Mouse (Mus musculus): Measurements from ENCODE around the gene Uvrag.

Uvrag gene

DNA sequence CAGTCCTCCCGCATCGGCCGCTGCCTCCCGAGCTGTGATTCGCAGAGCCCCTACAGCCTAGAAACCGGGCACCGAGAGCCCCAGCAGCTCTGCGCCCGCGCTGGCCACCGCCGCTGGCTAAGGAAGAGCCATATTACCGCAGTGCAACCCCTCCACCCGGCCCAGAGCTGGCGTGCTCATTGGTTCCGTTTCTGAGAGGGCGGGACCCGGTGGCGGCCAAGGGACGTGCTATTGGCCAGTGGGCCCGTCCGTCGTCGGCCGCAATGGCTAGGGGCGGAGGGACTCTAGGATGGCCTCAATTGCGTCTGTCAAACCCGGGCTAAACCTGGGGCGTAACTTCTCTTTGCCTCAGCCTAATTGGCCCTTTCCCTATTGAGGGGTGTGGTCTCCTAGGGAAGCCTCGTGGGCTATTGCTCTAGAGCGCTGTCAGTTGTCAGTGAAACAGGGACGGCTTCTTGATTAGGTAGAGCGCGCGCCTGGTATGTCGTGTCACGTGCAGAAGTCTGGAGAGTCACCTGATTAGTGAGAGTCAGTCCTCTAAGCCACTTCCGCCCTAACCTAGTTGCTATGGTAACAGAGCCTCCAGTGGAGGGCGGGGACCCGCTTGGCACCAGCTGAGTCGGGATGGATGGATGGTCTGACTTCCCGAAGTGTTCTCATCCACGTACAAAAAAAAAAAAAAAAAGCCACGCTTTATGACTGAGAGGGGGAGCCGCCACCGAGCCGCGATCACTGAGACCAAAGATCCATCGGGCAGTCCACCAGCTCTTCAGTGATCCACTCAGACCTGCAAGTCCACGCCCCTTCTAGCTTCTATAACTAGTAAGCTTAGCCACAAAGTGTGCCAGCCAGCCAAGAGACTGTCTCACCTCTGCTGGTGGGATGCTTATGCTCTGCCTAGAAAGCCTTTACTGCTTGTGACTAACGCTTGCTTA is at the start of gene Uvrag:
TSS of gene Uvrag (minus strand) at position 158 of the 935 bp plus-strand sequence.
- DNase-seq (ENCODE audit: low spot score), result peak; percentile 97

DNA sequence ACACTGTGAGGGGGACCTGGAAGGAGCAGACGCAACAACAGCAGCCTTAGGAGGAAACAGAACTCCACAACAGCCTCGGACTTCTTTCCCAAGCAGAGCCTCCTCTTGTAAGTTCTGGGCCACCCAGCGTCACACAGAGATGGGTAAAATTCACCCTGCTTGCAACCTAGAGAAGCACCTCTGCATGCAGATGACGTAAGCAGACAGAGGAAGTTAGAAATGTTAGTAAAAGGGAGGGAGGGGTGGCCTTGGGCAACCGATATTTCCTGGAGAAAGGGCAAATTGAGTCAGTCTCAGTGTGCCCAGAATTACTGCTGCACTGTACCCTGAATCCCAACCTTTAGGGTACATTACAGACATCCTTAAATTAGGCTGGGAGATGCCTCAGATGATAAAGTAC is 48.9 kb upstream of the Uvrag start:
- DNase-seq (ENCODE audit: low spot score), result no peak

DNA sequence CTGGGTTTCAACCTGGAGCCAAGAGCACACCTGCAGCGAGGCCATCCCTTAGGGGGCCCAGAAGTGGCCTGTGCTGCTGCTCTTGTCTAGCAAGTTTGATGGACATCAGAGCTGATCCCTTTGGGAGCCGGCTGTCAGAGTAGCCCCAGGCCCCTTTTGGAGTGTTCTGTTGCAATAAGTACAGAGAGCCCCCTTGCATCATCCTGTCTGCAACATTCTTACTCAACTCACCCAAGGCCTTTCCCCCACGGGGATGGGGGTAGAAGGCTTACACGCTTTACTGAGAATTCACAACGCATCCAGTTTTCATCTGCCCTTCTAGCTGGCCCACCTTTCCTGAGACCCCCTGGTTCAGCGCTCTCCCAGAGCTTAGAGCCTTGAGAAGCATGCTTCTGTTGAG is 47.7 kb upstream of the Uvrag start:
- no peak for DNase-seq (ENCODE audit: low spot score)

DNA sequence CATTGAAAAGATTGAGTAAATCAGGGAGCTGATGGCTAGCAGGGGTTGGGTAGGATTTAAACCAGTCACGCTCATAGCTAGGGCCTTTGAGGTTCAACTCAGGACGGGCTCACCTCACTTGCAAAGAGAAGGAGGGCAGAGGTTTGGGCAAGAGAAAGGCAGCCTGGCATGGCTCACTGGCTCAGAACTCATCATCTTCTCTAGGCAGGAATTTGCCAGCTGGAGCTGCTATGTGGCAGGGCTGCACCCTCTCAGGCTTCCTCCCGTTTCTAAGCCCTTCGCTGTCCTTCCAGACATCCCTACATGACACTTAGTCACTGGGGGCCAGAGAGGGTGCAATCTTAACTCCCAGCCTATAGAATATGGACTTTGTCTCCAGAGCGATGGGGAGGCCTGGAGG is 46.5 kb upstream of the Uvrag start:
- DNase-seq (ENCODE audit: low spot score), result no peak

DNA sequence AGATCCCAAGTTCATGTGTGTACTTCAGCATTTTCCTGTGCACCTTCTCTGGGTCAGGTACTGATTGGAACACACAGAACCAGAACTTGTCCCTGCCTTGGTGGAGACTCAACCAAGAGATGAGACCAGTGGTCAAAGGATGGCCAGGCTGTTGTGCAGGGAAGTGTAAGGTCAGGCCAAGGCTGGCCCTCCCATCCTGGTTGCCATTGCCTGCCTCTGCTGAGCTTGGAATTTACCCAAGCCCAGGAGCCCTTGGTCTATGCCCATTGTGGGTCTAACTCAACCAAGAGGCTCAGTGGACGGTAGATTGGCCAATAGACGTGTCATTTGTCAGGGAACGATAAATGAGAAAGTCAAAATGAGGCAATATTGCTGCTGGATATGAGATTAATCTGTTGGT is 44.5 kb upstream of the Uvrag start:
- no peak for DNase-seq (ENCODE audit: low spot score)

DNA sequence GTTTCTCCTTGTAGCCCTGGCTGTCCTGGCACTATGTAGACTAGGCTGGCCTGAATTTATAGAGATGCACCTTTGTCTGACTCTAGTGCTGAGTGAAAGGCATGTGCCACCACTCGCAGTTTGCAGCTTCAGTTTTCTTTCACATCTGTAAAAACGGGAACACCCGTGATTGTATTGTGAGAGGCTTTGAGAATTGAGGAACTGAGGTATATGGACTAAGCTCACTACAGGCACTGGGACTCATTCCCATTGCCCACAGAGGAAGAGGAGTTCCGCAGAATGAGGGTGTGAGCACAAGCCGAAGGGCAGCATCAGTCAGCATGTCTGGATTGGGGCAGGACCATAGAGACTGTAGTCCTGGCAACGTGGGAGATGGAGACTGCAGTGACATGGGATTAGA is 42.8 kb upstream of the Uvrag start:
- DNase-seq (ENCODE audit: low spot score), result no peak

DNA sequence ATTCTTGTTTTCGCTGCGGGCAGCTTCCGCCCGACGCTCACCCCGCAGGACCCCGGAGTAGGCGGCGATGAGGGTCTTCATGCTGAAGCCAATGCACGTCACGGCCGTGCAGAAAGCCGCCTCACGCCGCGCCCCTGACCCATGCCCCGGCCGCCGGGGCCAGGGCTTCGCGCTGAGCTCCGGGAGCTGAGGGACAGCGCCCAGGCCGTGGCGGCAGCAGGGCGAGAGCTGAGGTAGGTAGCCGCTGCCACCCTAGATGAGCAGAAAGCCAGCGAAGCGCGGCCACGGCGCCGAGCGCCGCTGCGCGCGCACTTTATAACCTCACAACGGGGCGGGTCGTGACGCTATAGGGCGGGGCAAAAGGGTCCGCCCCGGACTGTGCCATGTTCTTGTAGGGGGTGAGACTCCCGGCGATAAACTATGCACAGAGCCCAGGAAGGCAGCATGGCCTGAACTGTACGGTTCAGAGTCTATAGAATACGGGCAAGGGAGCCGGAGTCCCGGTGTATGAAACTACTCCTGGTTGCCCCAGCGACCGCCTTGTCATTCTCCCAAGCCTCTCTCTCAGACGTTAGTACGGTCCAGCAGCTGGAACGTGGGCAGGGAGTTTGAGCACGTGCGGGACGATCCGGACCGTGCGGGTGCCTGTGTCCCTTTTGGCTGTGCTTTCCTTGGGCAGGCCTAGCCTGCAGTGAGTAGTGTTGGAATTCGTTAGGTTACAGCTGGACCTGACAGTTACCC is 41.7 kb upstream of the Uvrag start, which contains the start of gene Dgat2:
TSS of gene Dgat2 (minus strand) at position 288 of the 741 bp plus-strand sequence.
- DNase-seq (ENCODE audit: low spot score), result peak; percentile 94

DNA sequence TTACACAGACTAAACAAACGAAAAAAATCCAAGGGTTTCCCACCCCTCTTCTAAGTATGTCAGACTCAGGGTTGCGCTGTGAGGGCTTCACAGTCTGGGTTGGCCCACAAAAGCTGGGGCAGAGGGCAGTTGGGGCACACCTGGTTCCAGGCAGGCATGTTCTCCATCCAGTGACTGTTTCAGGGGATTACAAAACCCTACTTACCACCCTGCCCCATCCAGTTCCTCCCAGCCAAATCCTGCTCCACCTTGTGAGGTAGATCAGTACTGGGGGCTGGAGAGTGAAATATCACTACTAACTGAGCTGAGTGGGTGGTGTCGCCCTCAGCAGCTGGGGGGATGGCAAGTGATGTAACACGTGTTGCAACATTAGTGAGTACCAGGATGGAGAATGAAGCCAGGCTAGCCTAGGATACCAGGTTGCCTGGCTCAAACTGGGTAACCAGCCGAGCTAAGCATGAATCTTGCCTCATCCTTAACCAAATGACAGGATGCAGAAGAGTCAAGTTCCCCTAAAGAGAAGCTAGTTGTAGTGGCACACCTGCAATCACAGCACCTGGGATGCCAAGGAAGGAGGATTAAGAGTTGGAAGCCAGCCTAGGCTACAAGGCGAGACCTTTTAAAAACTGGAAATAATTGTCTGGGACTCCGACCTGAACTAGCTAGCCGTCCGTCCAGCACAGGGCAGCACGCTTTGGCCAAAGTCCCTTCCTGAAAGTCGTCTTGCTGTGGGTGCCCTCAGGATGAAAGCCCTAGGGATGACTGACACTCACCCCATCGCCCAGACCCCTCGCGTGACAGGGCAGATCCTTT is 40.9 kb upstream of the Uvrag start:
- DNase-seq (ENCODE audit: low spot score), result no peak

DNA sequence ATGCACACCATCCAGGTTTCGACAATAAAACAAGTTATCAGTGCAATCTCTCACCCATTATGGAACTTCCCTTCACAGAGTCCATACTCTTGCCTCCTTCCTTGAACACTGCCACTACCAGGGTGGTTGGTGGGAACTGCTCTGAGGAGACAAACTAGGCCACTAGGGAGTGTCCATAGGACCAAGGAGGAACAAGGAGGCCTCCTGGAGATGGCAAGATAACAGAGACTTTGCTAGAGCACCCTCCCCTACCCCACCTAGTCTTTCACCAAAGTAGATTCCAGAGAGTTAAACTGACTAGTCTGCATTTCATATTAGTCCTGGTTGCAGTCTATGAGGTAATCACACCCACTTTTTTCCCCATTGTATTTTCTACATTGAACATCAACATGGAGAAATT is 39.2 kb upstream of the Uvrag start:
- DNase-seq (ENCODE audit: low spot score), result no peak

DNA sequence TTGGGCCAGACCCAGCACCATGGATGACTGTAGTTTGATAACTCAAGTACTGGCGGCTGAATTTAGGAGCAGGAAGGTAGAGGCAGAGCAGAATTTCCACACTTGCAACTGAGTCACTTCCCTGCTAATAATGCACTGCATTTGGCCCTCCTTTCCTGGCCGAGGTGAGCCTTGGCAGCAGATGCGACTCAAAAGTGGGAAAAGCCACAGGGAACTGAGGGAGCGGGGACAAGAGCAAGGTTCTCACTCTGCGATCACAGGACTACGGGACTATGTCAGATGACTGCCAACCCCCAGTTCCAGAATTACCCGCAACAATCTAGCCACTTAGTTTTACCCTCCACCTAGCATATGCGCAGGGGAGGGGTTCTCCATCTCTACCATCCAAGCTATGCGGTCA is 38.3 kb upstream of the Uvrag start:
- DNase-seq (ENCODE audit: low spot score), result no peak

DNA sequence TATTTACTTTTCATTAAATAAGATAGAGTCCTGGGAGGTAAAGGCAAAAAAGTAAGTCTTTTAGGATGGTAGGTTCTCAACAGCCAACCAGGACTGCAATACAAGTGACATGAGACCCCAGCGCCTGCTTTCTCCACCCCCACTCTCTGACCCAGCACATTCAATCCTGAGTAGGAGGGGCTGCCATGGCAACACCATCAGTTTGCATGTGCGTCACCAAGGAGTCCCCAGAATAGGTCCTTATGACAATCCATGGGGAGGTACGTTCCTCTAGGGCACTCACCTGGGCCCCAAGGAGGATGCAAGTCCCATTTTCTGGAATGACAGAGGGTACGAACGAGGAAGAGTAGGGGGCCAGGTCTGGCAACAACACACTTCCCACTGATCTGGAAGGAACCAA is 36.4 kb upstream of the Uvrag start:
- DNase-seq (ENCODE audit: low spot score), result no peak

DNA sequence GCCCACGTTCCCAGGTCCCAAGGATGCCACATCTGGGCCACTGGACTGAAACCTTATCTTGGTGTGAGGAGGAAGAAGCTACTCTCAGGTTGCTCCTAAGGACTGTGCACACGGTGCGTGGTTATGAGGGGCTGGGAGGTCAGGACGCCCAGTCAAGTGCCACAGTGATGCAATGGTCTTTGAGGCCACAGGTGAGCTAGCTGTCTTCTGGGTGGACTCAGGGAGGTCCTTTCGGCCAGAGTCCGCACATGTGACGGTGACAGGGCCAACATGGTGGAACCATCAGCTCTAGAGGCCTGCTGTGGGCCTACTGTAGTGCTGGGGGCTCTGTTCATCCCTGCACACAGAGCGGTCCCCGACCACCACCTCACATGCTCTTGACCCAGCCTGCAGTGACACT is 34.7 kb upstream of the Uvrag start:
- no peak for DNase-seq (ENCODE audit: low spot score)

DNA sequence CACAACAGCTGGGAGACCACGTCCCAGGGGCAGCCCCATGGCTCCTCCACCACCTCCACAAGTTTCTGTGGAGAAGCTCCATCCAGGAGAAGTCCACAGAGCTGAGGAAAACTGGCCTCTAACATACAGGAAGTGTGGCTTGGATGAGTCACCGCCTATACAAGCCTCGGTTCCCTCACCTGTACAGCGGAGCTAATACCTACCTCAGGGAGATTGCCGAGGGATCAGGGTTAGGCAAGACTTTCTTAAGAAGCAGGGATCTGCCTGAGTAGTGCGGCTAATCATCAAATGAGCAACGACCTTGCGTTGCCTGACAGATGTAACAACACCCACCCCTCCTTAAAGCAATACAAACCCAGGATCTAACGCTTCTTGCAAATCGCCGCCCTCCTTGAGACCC is 34.2 kb upstream of the Uvrag start:
- DNase-seq (ENCODE audit: low spot score), result no peak

DNA sequence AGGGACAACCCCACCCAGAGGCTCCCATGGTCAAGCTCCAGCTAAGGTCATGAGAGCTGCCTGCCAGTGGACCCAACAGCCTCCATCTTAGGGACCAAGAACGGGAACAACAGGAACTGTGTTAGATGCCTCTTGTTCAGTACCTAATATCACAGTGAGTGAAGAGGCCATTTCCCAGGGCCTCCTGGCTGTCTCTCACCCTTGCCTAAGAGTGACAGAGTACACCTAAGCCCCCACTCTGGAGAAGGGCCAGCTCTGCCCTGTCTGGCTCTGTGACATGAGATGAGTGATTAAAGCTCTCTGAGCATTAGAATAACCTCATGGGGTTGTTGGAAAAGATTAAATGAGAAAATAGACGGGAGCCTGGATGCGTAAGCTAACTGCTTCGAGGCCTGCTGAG is 33.1 kb upstream of the Uvrag start:
- no peak for DNase-seq (ENCODE audit: low spot score)

DNA sequence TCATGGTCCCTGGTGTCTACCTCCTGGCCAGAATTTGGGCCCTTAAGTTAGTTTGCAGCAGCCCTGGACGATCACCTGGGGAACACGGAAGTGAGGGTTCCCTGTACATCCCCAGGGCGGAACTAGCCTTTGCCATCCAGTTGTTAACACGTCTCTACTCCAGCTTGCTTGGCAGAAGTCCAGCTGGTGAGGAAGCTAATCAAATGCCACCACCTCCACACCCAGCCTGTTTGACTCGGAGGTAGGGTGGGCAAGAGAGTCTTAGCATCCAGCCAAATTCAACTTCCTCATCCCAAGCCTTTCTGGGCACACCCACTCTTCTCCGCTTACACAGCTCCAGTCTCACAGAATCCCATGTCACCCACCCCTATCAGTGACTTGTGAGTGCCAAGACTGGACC is 32.0 kb upstream of the Uvrag start:
- DNase-seq (ENCODE audit: low spot score), result no peak

DNA sequence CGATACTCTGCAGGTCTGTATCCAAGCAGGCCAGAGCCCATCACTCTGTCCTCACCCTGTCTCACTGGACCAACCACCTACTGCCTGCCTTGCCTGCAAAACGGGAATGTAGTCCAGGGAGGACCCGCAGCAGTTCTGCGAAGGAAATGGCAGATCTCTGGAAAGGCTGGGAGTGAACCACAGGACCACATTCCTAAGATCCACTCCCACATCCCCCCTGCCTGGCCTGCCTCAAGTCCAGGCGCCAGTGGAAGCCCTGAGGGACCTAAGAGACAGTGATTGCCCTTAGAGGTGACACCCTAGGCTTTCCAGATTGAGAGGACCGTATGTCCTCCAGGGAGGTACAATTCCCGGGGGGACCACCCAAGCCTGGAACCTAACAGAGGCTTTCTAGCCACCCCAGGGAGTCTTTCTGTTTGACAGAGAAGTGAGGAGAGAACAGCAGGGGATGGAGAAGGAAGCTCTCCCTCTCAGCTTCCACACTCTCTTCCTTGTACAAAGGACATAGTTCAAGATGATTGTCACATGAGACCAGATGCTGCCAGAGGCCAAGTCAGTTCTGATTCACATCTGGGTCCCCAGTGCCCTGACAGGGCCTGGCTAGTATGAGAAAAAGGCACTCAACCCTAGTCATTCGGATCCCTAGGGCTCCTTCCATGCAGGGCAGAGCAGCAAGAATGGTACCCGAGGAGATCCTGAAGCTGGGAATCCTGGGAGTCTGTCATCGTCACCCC is 31.0 kb upstream of the Uvrag start:
- no peak for DNase-seq (ENCODE audit: low spot score)

DNA sequence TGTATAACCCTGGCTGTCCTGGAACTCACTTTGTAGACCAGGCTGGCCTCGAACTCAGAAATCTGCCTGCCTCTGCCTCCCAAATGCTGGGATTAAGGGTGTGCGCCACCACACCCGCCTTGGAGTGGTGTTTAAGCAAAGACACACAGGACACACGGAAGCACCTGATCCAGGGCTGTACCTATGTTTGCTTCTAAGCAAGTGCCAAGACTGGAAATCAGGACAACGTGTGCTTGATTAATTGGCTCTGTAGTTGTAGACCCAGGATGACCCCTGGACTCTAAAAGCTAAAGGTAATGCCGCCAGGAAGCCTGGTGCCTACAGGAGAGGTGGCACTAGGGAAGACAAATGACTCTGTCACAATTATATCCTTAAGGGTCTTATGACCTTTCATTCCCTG is 29.6 kb upstream of the Uvrag start:
- DNase-seq (ENCODE audit: low spot score), result no peak

DNA sequence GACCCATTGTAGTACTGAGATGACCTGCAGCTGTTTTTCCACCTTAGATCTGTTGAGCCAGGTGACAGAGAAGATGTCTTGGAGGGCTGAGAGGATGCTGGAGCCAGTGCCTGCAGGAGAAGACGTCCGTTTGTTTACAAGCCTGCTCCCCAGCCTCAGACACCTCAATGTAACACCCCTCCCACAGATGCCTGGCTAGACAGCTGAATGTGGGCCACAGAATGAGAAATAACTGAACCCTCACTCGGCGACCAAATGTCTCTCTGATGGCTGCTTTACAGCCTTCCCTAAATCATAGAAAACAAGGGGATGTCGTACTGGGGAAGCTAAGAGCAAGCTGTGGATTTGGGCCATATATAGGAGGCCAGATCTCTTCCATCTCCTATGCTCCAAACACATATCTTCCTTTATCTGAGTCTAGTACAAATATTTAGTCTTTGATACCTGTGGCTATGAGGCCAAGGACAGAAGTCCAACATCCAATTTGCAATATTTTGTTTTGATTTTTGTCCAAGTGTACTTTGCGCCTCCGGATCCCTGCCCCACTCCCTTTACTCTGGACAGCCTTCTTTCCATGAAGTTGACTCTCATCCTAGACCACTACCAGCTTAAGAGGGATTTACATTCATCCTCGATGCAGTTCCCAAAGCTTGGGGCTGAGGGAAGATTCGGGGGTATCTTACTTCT is 28.9 kb upstream of the Uvrag start:
- no peak for DNase-seq (ENCODE audit: low spot score)

DNA sequence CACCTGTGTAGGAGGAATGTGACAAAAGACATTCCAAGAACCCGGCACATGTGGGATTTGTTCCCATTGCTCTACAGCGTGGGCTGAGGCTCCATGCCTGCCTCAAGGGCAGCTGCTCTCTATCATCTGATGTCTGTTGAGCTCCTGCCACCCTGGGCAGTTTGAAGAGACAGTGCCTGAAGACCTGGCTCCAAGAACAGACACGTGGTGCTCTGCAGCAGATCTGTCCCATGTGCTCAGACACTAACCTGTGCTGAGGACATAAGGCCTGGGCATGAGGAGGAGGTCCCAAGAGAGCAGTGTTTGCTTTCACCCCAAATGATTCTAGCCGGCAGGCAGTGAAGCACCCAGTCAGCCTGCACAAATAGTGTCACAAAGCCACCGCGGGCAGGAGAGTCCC is 27.8 kb upstream of the Uvrag start:
- no peak for DNase-seq (ENCODE audit: low spot score)

DNA sequence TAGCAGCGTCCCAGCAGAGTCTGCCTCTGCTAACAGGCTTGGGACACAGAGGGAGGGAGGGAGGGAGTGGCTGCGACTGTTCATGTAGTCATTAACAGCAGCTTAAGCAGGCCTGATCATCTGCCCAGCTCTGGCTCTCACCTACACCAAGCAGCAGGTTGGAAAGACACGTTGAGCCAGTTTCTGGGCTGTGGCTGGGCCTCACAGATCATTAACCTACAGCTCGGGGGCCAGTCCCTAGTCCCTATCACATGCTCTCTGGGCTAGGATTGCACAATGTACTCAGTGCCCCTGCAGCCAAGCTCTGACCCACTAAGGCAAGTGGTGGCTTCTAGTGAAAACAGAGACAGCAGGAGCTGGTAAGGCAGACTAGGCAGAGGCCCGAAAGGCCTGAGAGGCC is 27.0 kb upstream of the Uvrag start:
- peak; percentile 36 for DNase-seq (ENCODE audit: low spot score)

DNA sequence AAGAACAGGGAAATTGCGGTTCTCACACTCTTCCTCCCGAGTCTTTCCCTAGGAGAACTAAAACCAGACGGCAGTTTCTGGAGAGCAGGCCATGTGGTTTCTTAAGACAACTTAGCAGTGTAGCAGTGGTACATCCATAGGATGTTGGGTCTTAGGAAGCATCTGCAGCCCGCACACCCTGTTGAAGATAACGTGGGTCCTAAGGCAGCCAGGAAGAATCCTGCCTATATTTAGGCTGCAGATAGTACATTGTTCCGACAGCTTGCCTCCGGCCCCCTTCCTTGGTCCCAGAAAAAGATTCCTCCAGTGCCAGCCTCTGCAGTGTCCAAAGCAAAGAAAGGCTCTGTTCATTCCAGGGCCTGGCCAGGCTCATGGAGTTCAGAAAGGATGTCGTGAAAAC is 25.2 kb upstream of the Uvrag start:
- no peak for DNase-seq (ENCODE audit: low spot score)

Data from urinary bladder, postnatal 25 days (tissue).